13 mouse cellular contexts compared by ENCODE assay signal in genomic region chr6:34720447-34720846, GRCm38 (mm10). TPM values are rescaled to one million over a fixed set of nuclear protein-coding genes. Genes with fewer than 3 reads are reported as not detected.
DNase-seq lines count a peak whose midpoint lies in the region; ATAC-seq lines count a peak whose summit lies in the region.
"Had no signal": no experiment of that assay in that cellular context is flagged by ENCODE, and none has a peak within 500 bp of the region (broad histone marks: within the 10 kb centered on the region; RNA-seq: fewer than 3 reads in every experiment).

No protein-coding gene starts in this region.

- peak; percentile 69 for ATAC-seq in lung, embryonic 16.5 days (ENCODE audit: low read depth)
- ATAC-seq: inflammation-experienced regulatory T-cells, adult 6 months had no signal

- no peaks in the 10 kb centered on the region; the same call in 1 of the 2 replicates for H3K9me3 ChIP-seq in heart, embryonic 10.5 days
- H3K9me3 ChIP-seq in lung, embryonic 16.5 days (ENCODE audit: control insufficient read depth, low read length), result peaks cover 2% of the 10 kb centered on the region; the same call in 1 of the 2 replicates
- H3K9me3 ChIP-seq: G1E; limb, embryonic 15.5 days; midbrain, embryonic 10.5 days had no signal

- H3K4me2 ChIP-seq in lung, embryonic 16.5 days (ENCODE audit: low read depth, low read length), result no peak overlapping the region
- H3K4me2 ChIP-seq: limb, embryonic 15.5 days had no signal

- H3K4me1 ChIP-seq in heart, embryonic 10.5 days, result peaks cover 70% of the 10 kb centered on the region
- H3K4me1 ChIP-seq in lung, embryonic 16.5 days (replicated peaks; ENCODE audit: control insufficient read depth, insufficient read depth, low read length), result peaks cover 45% of the 10 kb centered on the region

- 60% methylated on average over 4 of the region's 4 CpGs for WGBS in heart, embryonic 10.5 days
- WGBS in lung, embryonic 16.5 days, result 37% methylated on average over 4 of the region's 4 CpGs

- H3K36me3 ChIP-seq in heart, embryonic 10.5 days, result peaks cover 21% of the 10 kb centered on the region
- H3K36me3 ChIP-seq in lung, embryonic 16.5 days (ENCODE audit: control insufficient read depth, insufficient read depth, low read length), result no peaks in the 10 kb centered on the region
- H3K36me3 ChIP-seq: G1E; limb, embryonic 15.5 days had no signal

- DNase-seq in gastrocnemius, adult 18-20 months (ENCODE audit: low spot score), result peak; percentile 37
- no peak for DNase-seq in gastrocnemius, postnatal 10 days
- peak; percentile 90 for DNase-seq in 3T3-L1 (ENCODE audit: low read depth, low spot score)
- no peak for DNase-seq in heart, embryonic 10.5 days (ENCODE audit: low spot score)
- DNase-seq in thymus, postnatal 14 days, result no peak
- no peak for DNase-seq in layer of hippocampus, adult 9-11 months
- no peak for DNase-seq in cerebellum, adult 8-10 months
- DNase-seq: B cell, adult 2 months had no signal

- H3K27ac ChIP-seq in heart, embryonic 10.5 days, result 0 out of 2 replicates have a peak overlapping the region, but pooled peaks have one; percentile 30
- H3K27ac ChIP-seq in lung, embryonic 16.5 days (ENCODE audit: low read length), result no peak overlapping the region
- H3K27ac ChIP-seq: midbrain, embryonic 10.5 days had no signal

- H3K4me3 ChIP-seq in heart, embryonic 10.5 days, result no peak overlapping the region
- no peak overlapping the region for H3K4me3 ChIP-seq in lung, embryonic 16.5 days (ENCODE audit: low read length)
- H3K4me3 ChIP-seq: limb, embryonic 15.5 days; midbrain, embryonic 10.5 days had no signal

- H3K9ac ChIP-seq in lung, embryonic 16.5 days (ENCODE audit: low read length), result no peak overlapping the region
- H3K9ac ChIP-seq: limb, embryonic 15.5 days had no signal

- H3K27me3 ChIP-seq in heart, embryonic 10.5 days (ENCODE audit: insufficient read depth, poor library complexity, severe bottlenecking), result no peaks in the 10 kb centered on the region
- H3K27me3 ChIP-seq in lung, embryonic 16.5 days (ENCODE audit: control insufficient read depth, insufficient read depth, low read depth, low read length), result no peaks in the 10 kb centered on the region
- H3K27me3 ChIP-seq: limb, embryonic 15.5 days had no signal

RNA-seq across cellular contexts. Expression of gene Agbl3, which starts 59.8 kb away (rescaled TPM):
- total RNA-seq in gastrocnemius, adult 18-20 months (2021), result 1 to 10 TPM in 1 of 2 experiments, under 1 TPM in 1; 0.90 to 1.6 TPM
- total RNA-seq in gastrocnemius, postnatal 10 days (2021), result 1 to 10 TPM; 4.6 to 5.5 TPM
- polyA plus RNA-seq in heart, embryonic 10.5 days (2016; fragmentation: Nextera tagmentation; extraction: Ambion mirVana), result 4.0 and 6.0 TPM in 2 replicates
- 8.1 and 10.8 TPM in 2 replicates for polyA plus RNA-seq in lung, embryonic 16.5 days (2015; fragmentation: Nextera tagmentation; extraction: Ambion mirVana)
- polyA plus RNA-seq: G1E had no signal

Comparison
In these comparisons a context has a peak if more than half of its experiments do, and no peak if none do; other contexts are left out.
1. DNase-seq: peak in gastrocnemius, adult 18-20 months (single experiment) and 3T3-L1 (single experiment); none in gastrocnemius, postnatal 10 days (single experiment), heart, embryonic 10.5 days (single experiment), thymus, postnatal 14 days (single experiment), layer of hippocampus, adult 9-11 months (single experiment) and cerebellum, adult 8-10 months (single experiment).